Mouse (Mus musculus): ENCODE measurements around the gene Cox5a.

Cox5a gene

GRCm38 (mm10) chr9:57521056-57521911, at the start of gene Cox5a:
Gene Cox5a, plus strand, starts transcription at chr9:57521274.
- DNase-seq, result peak; percentile 96

GRCm38 (mm10) chr9:57485774-57486173, 35.3 kb upstream of the Cox5a start:
- DNase-seq, result peak; percentile 88

- DNase-seq, result no peak
Measured at GRCm38 (mm10) chr9:57487807-57488206, 33.3 kb upstream of the Cox5a start.

GRCm38 (mm10) chr9:57493532-57493931, 27.5 kb upstream of the Cox5a start:
- no peak for DNase-seq

- DNase-seq, result no peak
Measured at GRCm38 (mm10) chr9:57494970-57495369, 26.1 kb upstream of the Cox5a start.

GRCm38 (mm10) chr9:57497236-57497635, 23.8 kb upstream of the Cox5a start:
- DNase-seq, result peak; percentile 61

GRCm38 (mm10) chr9:57498536-57498935, 22.5 kb upstream of the Cox5a start:
- no peak for DNase-seq

- no peak for DNase-seq
Measured at GRCm38 (mm10) chr9:57501452-57501851, 19.6 kb upstream of the Cox5a start.

- no peak for DNase-seq
Measured at GRCm38 (mm10) chr9:57501861-57502260, 19.2 kb upstream of the Cox5a start.

GRCm38 (mm10) chr9:57502911-57503621, 18.0 kb upstream of the Cox5a start:
- DNase-seq, result no peak

GRCm38 (mm10) chr9:57503622-57504380, 17.3 kb upstream of the Cox5a start, which contains the start of gene Rpp25:
Gene Rpp25, plus strand, starts transcription at chr9:57504026.
- DNase-seq, result peak; percentile 63

- DNase-seq, result peak; percentile 69
Measured at GRCm38 (mm10) chr9:57504381-57504700, 16.7 kb upstream of the Cox5a start.

GRCm38 (mm10) chr9:57504891-57505290, 16.2 kb upstream of the Cox5a start:
- no peak for DNase-seq

- DNase-seq, result no peak
Measured at GRCm38 (mm10) chr9:57505700-57506099, 15.4 kb upstream of the Cox5a start.

GRCm38 (mm10) chr9:57510577-57510976, 10.5 kb upstream of the Cox5a start:
- no peak for DNase-seq

GRCm38 (mm10) chr9:57517113-57517512, 4.0 kb upstream of the Cox5a start:
- peak; percentile 66 for DNase-seq

- peak; percentile 77 for DNase-seq
Measured at GRCm38 (mm10) chr9:57520375-57521055, 559 bp upstream of the Cox5a start.

GRCm38 (mm10) chr9:57522114-57522860, 1.2 kb downstream of the Cox5a start:
- DNase-seq, result no peak

- DNase-seq, result no peak
Measured at GRCm38 (mm10) chr9:57522861-57523246, 1.8 kb downstream of the Cox5a start.

- peak; percentile 69 for DNase-seq
Measured at GRCm38 (mm10) chr9:57523754-57524153, 2.7 kb downstream of the Cox5a start.

GRCm38 (mm10) chr9:57524439-57524838, 3.4 kb downstream of the Cox5a start:
- DNase-seq, result no peak

- no peak for DNase-seq
Measured at GRCm38 (mm10) chr9:57525516-57525915, 4.4 kb downstream of the Cox5a start.
